Mouse (Mus musculus) right cerebral cortex, adult 2 months (tissue): ENCODE measurements at regions not wholly inside any gene's neighbourhood (a gene's known extent, or its start where the extent isn't known, plus 50 kb on each side); places are given as distances from the start of the nearest gene placed in this dataset.

Experiments
- DNase-seq, 2 experiments: peaks; one replicate each; pipeline ENCODE4 v3.0.0; 2021 to 2022; ENCODE audit warnings: low spot score in 2 of 2

GRCm38 (mm10) chr3:148443012-148443411 lies 547.3 kb downstream of the Adgrl2 start:
- DNase-seq: no peak

DNA sequence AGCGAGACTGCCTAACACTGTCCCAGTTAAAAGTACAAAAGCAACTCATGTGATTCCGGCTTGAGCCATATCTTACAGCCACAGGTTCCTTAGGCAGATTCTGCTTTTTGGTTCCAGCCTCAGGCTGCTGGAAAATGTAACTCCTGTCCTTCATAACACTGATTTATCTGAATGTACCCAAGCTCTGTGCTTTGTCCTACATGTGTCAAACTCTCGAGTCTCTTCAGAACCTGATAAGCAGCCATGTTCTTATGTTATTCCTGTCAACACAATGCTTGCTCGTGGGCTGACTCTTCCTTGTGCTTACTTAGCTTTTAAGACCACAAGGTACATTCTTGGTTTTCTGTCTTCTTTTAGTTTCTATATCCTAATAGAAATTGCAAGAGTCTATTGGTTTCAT lies 556.3 kb downstream of the Adgrl2 start:
- no peak for DNase-seq

DNA sequence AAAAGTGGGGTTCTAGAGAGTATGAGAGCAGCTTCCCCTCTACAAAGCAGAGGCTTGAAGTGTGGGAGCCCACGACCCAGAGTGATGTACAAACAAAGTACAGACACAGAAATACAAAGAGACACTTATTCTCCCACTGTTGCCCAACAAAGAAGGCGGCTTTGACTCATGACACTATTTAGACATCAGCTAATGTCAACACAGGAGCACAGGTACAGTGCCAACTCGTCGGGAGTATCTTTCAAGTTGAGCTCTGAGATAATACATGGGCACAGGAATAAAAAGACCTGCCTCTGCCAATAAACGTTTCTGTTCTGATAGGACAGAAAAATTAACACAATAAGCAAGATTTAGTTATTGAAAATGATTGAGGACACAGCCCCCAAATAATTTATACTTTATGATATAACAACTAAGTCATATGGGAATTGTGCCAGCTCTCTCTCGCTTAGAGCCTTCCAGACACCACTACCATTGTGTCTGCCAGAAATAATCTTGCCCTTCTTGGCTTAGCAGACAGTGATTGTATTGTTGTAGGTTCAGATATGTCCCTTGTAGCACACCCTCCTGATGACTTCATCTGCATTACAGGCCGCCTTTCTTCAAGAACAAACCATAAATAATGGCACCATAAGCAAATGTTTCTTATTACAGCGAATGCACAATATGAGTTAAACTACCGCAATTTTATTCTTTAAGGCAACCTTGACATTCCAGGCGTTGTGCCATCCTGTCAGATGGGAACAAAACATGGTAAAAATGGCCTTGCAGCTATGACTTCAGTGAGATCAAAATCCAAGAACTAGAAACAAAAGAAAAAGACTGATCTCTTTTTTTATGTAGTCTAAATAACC lies 561.1 kb downstream of the Adgrl2 start:
- no peak for DNase-seq

GRCm38 (mm10) chr3:148424089-148424488 lies 566.3 kb downstream of the Adgrl2 start:
- DNase-seq: no peak

GRCm38 (mm10) chr3:148423383-148423782 lies 567.0 kb downstream of the Adgrl2 start:
- no peak for DNase-seq

DNA sequence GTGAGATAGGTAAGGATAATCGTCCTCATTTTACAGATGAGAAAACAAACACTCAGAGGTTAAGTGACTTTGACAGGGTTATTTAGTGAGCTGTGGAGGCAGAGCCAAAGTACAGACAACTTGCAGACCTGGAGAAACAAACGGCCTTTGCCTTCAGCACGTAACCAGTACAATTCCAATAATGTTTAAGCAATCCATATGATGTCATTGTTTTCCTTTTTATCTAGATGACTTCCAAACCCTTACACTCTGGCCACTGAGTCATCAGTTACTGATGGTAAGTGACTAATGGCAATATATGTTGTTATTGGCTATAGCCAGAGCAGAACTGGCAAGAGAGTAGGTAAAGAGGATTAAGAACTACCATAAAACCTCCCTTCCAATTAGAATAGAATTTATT lies 567.6 kb downstream of the Adgrl2 start:
- DNase-seq: no peak

GRCm38 (mm10) chr3:148422205-148422604 lies 568.1 kb downstream of the Adgrl2 start:
- no peak for DNase-seq

DNA sequence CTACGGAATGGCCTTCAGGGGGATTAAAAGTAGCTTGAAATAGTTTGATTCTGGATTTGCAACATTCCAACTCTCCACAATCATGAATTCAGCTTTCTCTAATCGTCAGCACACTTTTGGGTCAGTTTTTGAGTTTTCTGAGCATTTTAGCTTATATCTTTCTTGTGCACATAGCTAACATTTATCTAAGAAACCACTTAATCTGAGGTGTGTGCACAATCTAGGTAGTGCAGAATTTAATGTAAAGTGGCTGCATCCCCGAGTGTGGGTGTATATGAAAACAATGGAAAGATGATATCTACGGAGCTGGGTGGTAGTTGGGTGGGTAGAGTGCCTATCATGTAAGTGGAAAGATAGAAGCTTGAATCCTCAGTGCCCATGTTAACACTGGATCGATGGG lies 570.1 kb downstream of the Adgrl2 start:
- no peak for DNase-seq

DNA sequence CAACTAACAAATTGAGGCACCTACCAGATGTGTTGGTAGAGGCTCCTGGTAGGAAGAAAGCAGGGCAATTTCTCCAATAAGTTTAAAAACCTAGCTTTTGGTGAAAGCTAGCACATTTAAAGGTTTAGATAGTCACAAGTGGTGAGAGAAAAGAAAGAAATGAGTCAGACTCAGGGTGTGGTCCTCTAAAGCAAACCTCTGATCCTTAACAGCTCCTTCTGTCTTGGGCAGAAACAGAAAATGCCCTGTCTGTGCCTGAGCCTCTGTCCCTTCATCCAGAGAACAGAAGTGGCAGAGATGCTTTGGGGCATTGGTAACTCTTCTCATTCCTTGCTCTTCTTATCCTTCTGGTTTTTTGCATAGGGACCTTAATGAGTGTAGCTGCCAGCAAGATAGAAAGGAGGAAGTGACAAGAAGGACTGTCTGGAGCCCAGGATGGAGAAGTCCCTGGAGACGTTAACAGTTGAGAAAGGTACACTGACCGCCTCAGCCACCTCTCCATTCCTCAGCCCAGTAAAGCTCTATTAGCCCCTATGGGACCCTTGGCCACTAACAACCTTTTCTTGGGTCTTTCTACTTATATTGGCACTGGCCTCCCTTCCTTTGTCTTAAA lies 570.8 kb downstream of the Adgrl2 start:
- DNase-seq: no peak

DNA sequence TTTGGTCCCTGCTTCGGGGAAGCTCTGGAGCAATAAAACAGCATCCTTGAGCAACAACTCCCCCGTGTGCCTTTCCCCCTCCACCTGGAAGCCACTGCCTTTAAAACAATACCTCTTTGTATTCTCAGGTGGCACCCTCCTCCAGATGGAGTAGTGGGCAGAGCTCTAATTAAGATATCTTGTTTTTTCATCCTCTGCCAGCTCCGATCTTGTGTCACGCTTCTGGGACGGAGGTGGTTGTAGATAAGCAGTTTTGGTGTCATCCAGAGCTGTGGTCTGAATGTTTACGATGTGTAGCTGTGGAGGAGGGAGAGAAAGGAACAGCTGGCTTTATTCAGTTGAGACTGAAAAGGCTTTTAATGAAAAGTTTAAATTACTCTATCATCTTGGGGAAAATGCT lies 572.3 kb downstream of the Adgrl2 start:
- DNase-seq: peak in 1 of 2 experiments; percentile 3

GRCm38 (mm10) chr3:148415443-148415842 lies 574.9 kb downstream of the Adgrl2 start:
- no peak for DNase-seq

GRCm38 (mm10) chr3:148413027-148413426 lies 577.3 kb downstream of the Adgrl2 start:
- DNase-seq: no peak

GRCm38 (mm10) chr3:148412191-148412590 lies 578.2 kb downstream of the Adgrl2 start:
- no peak for DNase-seq

DNA sequence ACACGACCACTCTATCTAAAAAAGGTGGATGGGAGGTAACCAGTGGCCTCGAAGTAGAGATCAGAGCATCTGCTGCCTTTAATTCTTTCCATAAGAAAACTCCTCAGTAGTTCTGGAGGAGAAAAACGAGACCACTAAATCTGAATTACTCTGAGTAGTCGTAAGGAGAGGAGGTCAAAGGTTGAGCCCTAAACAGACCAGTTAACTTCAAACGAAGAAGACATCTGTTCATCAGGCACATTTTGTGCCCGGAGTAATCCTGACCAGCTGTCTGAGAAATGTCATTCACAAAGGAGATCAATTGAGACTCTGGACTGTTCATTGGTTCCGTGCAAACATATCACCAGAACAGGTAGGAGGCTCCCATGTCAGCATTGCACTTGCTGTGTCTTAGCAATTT lies 592.0 kb downstream of the Adgrl2 start:
- DNase-seq: no peak

- DNase-seq: no peak
Measured at GRCm38 (mm10) chr3:148387550-148387949, 602.8 kb downstream of the Adgrl2 start.

DNA sequence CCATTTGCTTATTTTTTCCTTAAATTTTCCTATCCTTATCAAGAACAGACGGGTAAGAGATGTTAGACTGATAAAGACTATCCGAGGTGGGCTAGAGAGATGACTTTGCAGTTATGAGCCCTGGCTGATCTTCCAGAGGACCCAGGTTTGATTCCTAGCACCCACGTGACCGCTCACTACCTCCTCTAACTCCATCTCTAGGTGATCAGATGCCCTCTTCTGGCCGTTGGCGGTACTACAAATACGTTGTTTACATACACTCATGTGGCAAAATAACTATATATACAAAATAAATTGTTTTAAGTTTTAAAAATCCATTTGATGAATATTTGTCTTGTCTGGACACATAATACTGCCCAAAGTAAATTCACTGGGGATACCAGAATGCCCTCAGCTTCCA lies 604.6 kb downstream of the Adgrl2 start:
- no peak for DNase-seq

- DNase-seq: no peak
Measured at GRCm38 (mm10) chr3:148381057-148381456, 609.3 kb downstream of the Adgrl2 start.

DNA sequence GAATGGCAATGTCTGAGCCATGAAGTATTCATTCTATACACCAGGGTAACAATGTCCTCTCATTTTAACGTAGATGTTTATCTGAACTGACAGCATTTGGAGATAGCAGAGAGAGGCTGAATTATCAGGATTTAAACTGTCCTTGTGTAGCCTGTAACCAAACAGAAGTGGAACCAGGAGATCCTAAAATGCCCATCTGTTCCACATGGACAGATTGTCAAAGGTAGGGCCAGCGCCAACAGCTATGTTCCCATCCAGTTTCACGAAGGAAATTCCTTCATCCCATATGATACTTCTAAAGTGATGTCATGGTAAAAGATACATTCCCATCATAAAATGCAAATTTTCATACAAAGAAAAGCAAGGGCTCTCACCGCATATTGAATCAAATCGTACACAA lies 627.0 kb downstream of the Adgrl2 start:
- no peak for DNase-seq

DNA sequence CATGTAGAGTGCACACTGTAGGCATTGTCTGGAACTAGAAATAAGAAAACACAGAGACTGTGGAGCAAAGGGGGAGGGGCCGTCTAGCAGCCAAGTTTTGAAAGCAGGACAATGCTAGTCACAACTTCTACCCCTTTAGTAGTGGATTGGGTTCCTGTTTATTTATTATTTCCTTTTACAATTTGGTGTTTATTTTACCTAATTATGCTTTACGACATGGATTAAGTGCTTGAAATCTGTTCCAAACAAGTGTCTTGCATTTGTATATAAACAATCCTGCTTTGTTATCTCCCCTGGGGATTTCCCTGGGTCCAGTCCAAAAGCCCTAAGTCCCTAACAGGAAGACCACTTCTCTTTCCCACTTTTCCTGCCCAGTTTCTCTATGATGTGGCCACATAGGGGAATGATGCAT lies 627.9 kb downstream of the Adgrl2 start:
- no peak for DNase-seq

DNA sequence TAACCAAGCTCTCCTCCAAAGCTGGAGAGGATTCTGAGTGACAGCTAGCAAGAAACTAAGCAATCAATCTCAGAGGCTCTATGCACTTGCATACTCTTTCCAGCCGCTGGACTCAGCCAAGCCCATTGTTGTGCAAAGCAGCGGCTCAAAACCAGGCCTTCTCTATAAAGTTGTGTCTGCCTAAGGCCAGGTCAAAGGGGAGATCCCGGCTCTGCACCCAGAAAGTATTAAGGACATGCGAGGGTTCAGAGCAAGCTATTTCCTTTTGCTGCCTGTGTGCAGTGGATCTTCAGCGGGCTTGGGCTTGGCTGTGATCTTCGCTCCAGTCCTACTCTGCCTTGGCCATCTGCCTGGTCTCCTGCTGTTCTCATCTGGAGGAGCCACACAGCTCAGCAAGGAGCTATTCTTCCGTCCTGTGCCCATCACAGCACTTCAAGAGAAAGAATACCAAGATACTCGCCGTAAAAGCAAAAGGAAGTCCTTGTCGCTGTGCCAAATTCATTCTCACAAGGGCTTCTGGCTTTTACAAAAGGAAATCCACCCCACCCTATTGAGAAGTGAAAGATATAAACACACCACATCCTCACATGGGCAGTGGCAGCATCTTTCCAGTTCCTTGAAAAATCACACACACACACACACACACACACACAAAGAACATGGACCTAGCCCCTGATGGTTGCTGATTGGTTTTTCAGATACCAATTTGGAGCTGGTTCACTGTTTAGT lies 646.6 kb downstream of the Adgrl2 start:
- DNase-seq: peak; percentile 13 to 16

- DNase-seq: no peak
Measured at GRCm38 (mm10) chr3:148343256-148343632, 647.1 kb downstream of the Adgrl2 start.

DNA sequence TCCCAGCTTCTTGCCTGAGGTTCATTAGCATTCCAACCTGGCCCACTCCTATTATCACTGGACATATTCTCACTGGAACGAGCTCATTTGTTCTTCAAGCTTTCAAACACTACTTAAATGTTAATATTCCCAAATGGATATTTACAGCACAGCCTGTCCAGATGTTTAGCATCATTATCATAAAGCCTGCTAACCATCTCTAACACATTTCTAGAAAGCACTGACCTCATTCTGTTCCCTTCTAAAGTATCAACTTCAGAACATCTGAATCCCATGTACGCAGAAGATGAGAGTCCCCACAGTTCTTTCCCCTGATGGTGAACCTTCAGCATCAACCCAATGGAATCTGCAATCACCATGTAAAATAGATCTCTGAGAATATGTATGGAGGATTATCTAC lies 651.1 kb downstream of the Adgrl2 start:
- no peak for DNase-seq

- no peak for DNase-seq
Measured at GRCm38 (mm10) chr3:148336640-148337039, 653.7 kb downstream of the Adgrl2 start.
